Mouse (Mus musculus): ENCODE data around the gene Ifi27.

- no peak for TF ChIP-seq CTCF (IDR thresholded peaks at IDR 0.05; ENCODE audit: insufficient read depth, low read length)
- TF ChIP-seq POLR2A (IDR thresholded peaks at IDR 0.05; ENCODE audit: borderline replicate concordance, extremely low read depth, low read depth, low read length): no peak
These were observed 42.9 kb downstream of the Ifi27 start for GRCm38 (mm10) chr12:103476779-103477389.

Data from lung, adult 2 months (tissue).